Mouse (Mus musculus): ENCODE measurements around the gene Gm9999. TPM values are rescaled to one million over a fixed set of nuclear protein-coding genes. Genes with fewer than 3 reads are reported as not detected.

Gene Gm9999
- not detected in 2 replicates for polyA plus RNA-seq (2015; fragmentation: Nextera tagmentation; extraction: Ambion mirVana)

GRCm38 (mm10) chr7:46983280-46983679 is at the start of gene Gm9999:
Gm9999 (plus strand) TSS chr7:46983580.

GRCm38 (mm10) chr7:46957831-46958691 is 25.3 kb upstream of the Gm9999 start, which contains the start of gene Uevld:
Uevld (minus strand) TSS chr7:46958527.

GRCm38 (mm10) chr7:47008168-47008993 is 25.0 kb downstream of the Gm9999 start, which contains the start of gene Spty2d1:
Spty2d1 (minus strand) TSS chr7:47008411.

Other genes with a start within 250 kb of the Gm9999 start
- 0.80 and 0.90 TPM in 2 replicates for gene Saa1, start 240.6 kb upstream of the Gm9999 start, polyA plus RNA-seq (2015; fragmentation: Nextera tagmentation; extraction: Ambion mirVana)
- gene Saa2, start 231.8 kb upstream of the Gm9999 start, polyA plus RNA-seq (2015; fragmentation: Nextera tagmentation; extraction: Ambion mirVana): not detected in 2 replicates
- gene Hps5, start 187.5 kb upstream of the Gm9999 start, polyA plus RNA-seq (2015; fragmentation: Nextera tagmentation; extraction: Ambion mirVana): 9.0 and 10.7 TPM in 2 replicates
- gene Gtf2h1, start 187.5 kb upstream of the Gm9999 start, polyA plus RNA-seq (2015; fragmentation: Nextera tagmentation; extraction: Ambion mirVana): 29.6 and 38.2 TPM in 2 replicates
- gene Ldha, start 142.1 kb upstream of the Gm9999 start, polyA plus RNA-seq (2015; fragmentation: Nextera tagmentation; extraction: Ambion mirVana): 393 and 485 TPM in 2 replicates
- gene Ldhc, start 122.4 kb upstream of the Gm9999 start, polyA plus RNA-seq (2015; fragmentation: Nextera tagmentation; extraction: Ambion mirVana): not detected in 2 replicates
- 155 and 169 TPM in 2 replicates for gene Tsg101, start 63.6 kb upstream of the Gm9999 start, polyA plus RNA-seq (2015; fragmentation: Nextera tagmentation; extraction: Ambion mirVana)
- 5.2 and 8.9 TPM in 2 replicates for gene Uevld, start 25.1 kb upstream of the Gm9999 start, polyA plus RNA-seq (2015; fragmentation: Nextera tagmentation; extraction: Ambion mirVana)
- 7.1 and 9.0 TPM in 2 replicates for gene Spty2d1, start 24.8 kb downstream of the Gm9999 start, polyA plus RNA-seq (2015; fragmentation: Nextera tagmentation; extraction: Ambion mirVana)
- gene Tmem86a, start 67.0 kb downstream of the Gm9999 start, polyA plus RNA-seq (2015; fragmentation: Nextera tagmentation; extraction: Ambion mirVana): 67.6 and 102 TPM in 2 replicates
- 1.5 and 5.6 TPM in 2 replicates for gene Ptpn5, start 150.1 kb downstream of the Gm9999 start, polyA plus RNA-seq (2015; fragmentation: Nextera tagmentation; extraction: Ambion mirVana)
- not detected in 2 replicates for gene Mrgpra6, start 221.3 kb downstream of the Gm9999 start, polyA plus RNA-seq (2015; fragmentation: Nextera tagmentation; extraction: Ambion mirVana)